Mouse (Mus musculus) CH12.LX (cell line): ENCODE results near the gene Slc22a16.

Experiments
- CHD1 ChIP-seq: IDR thresholded peaks from 2 replicates; pipeline ENCODE4 v1.6.1; 2012; ENCODE audit warnings: low read depth, low read length, improper control_type of control experiment, inconsistent platforms
- CHD2 ChIP-seq: IDR thresholded peaks from 2 replicates; pipeline ENCODE4 v1.6.1; 2011; ENCODE audit warnings: low read length, improper control_type of control experiment
- CTCF ChIP-seq, 2 experiments: IDR thresholded peaks in 1 of 2; conservative IDR thresholded peaks in 1 of 2; 2 replicates each; pipeline ENCODE4 v1.5.1; 2011 to 2012; ENCODE audit warnings: low read depth in 2 of 2, low read length in 2 of 2, improper control_type of control experiment in 1 of 2, inconsistent platforms in 1 of 2, mild to moderate bottlenecking in 1 of 2, moderate library complexity in 1 of 2
- HCFC1 ChIP-seq: IDR thresholded peaks from 2 replicates; pipeline ENCODE4 v1.6.1; 2012; ENCODE audit warnings: low read depth, mild to moderate bottlenecking, inconsistent platforms, low read length, improper control_type of control experiment
- JUN ChIP-seq: IDR thresholded peaks from 2 replicates; pipeline ENCODE4 v1.6.1; 2011; ENCODE audit warnings: low read depth, mild to moderate bottlenecking, low read length, improper control_type of control experiment, moderate library complexity; ENCODE audit not compliant: insufficient read depth
- MAX ChIP-seq: IDR thresholded peaks from 2 replicates; pipeline ENCODE4 v1.6.1; 2011; ENCODE audit warnings: low read length, improper control_type of control experiment
- POLR2AphosphoS2 ChIP-seq: IDR thresholded peaks from 2 replicates; pipeline ENCODE4 v1.6.1; 2011; ENCODE audit warnings: low read depth, low read length, improper control_type of control experiment
- SMC3 ChIP-seq: IDR thresholded peaks from 2 replicates; pipeline ENCODE4 v1.6.1; 2011; ENCODE audit warnings: low read depth, low read length, improper control_type of control experiment
- USF1 ChIP-seq: IDR thresholded peaks from 2 replicates; pipeline ENCODE4 v1.6.1; 2014; ENCODE audit warnings: low read depth, mild to moderate bottlenecking, inconsistent platforms, low read length, improper control_type of control experiment

DNA sequence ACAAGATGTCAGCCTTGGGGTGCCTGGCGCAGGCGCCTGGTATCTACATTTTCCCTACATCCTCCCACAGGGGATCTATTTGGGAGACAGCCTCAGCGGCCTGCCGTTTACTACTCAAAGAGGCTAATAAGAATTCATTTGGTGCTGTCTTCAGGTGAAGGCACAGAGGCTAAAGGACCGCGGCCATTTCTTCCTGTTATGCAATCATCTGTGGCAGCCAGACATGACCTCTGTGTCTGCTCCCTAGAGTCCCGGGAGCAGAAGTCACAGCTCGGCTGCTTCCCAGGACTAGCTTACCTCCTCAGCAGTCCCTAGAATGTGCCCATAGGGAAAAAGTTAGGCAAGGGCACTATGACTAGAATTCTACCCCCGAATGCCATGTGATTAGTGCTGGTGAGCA lies 60.8 kb downstream of the Slc22a16 start:
- TF ChIP-seq CHD1 (no peak), USF1 (no peak), MAX (no peak), CTCF (conservative IDR thresholded peaks at IDR 0.05 in 1 of 2, IDR thresholded peaks at IDR 0.05 in 1 of 2; ENCODE audit: low read depth in 2 of 2, low read length in 2 of 2) (no peak), SMC3 (no peak), HCFC1 (no peak), POLR2AphosphoS2 (no peak), CHD2 (no peak), JUN (no peak)
